Mouse (Mus musculus) midbrain, embryonic 11.5 days (tissue): ENCODE data around the gene Gramd1b. TPM values are rescaled to one million over a fixed set of nuclear protein-coding genes. Genes with fewer than 3 reads are reported as not detected.
A peak's percentile ranks its signal among the peaks of the same experiment; 100 is the strongest.

Experiments
- ATAC-seq: fragments of 200-750 bp; cut with Nextera tagmentation; 2 replicates; pipeline ENCODE4 v1.8.0; 2017; ENCODE audit warnings: moderate TSS enrichment, moderate library complexity; ENCODE audit not compliant: low FRiP score
- DNase-seq: peaks from one replicate; pipeline ENCODE4 v3.0.0; 2015; ENCODE audit warnings: low spot score; ENCODE audit errors: missing footprints
- H3K27ac ChIP-seq: fragments of 300-500 bp; sonication (generic); 2 replicates; pipeline ENCODE4 v1.5.1; 2014; ENCODE audit warnings: low read depth, low read length
- H3K27me3 ChIP-seq: fragments of 300-500 bp; sonication (generic); 2 replicates; pipeline ENCODE4 v1.6.1; 2014; ENCODE audit warnings: mild to moderate bottlenecking, low read length, moderate library complexity, mixed read lengths; ENCODE audit not compliant: control insufficient read depth, insufficient read depth
- H3K36me3 ChIP-seq: fragments of 300-500 bp; sonication (generic); 2 replicates; pipeline ENCODE4 v1.6.1; 2014; ENCODE audit warnings: mild to moderate bottlenecking, low read length, moderate library complexity, mixed read lengths; ENCODE audit not compliant: control insufficient read depth, insufficient read depth
- H3K4me1 ChIP-seq: fragments of 300-500 bp; sonication (generic); 2 replicates; pipeline ENCODE4 v1.6.1; 2014; ENCODE audit warnings: low read length; ENCODE audit not compliant: control insufficient read depth, insufficient read depth
- H3K4me2 ChIP-seq: fragments of 300-500 bp; sonication (generic); 2 replicates; pipeline ENCODE4 v1.6.1; 2014; ENCODE audit warnings: mild to moderate bottlenecking, moderate library complexity
- H3K4me3 ChIP-seq: fragments of 300-500 bp; sonication (generic); 2 replicates; pipeline ENCODE4 v1.5.1; 2014; ENCODE audit warnings: low read depth, low read length
- H3K9ac ChIP-seq: fragments of 300-500 bp; sonication (generic); 2 replicates; pipeline ENCODE4 v1.6.1; 2014; ENCODE audit warnings: low read length
- H3K9me3 ChIP-seq: fragments of 300-500 bp; sonication (generic); 2 replicates; pipeline ENCODE4 v1.6.1; 2016; ENCODE audit warnings: low read length; ENCODE audit not compliant: control insufficient read depth
- WGBS: fragments of 180-500 bp; shearing (Covaris S2); extraction: QIAGEN DNeasy Blood & Tissue Kit; methylation state at CpG from one replicate; pipeline ENCODE4 v1.1.7; 2014; 5-methylcytosine and 5-hydroxymethylcytosine counted together
- polyA plus RNA-seq: library from polyadenylated mRNA; unstranded; fragments of >200 nt; fragmentation: Nextera tagmentation; extraction: Ambion mirVana; gene quantifications from 2 replicates; pipeline ENCODE4 v1.2.1, GENCODE M21; 2014

The Gramd1b gene
- polyA plus RNA-seq, 1 experiment from 2014 or later = 2.5 TPM

GRCm38 (mm10) chr9:40321668-40322003 lies 209.5 kb downstream of the Gramd1b start:
- DNase-seq (no peak), ATAC-seq (no peak)
- Histone ChIP-seq H3K27me3 (no peaks in the 10 kb centered on the region), H3K4me1 (no peaks in the 10 kb centered on the region), H3K9me3 (no peaks in the 10 kb centered on the region), H3K9ac (no peak overlapping the region), H3K4me3 (no peak overlapping the region), H3K27ac (no peak overlapping the region), H3K4me2 (no peak overlapping the region), H3K36me3 (no peaks in the 10 kb centered on the region)
- 90% methylated on average over 3 of the region's 3 CpGs for WGBS

GRCm38 (mm10) chr9:40320879-40321667 lies 210.1 kb downstream of the Gramd1b start:
- DNase-seq (no peak), ATAC-seq (peak; percentile 63)
- H3K4me2 ChIP-seq = no peak overlapping the region
- 58% methylated on average over 12 of the region's 12 CpGs for WGBS
- no peak overlapping the region for H3K9ac ChIP-seq
- H3K4me3 ChIP-seq = no peak overlapping the region
- H3K9me3 ChIP-seq = no peaks in the 10 kb centered on the region
- H3K27me3 ChIP-seq = no peaks in the 10 kb centered on the region
- no peaks in the 10 kb centered on the region for H3K36me3 ChIP-seq
- H3K27ac ChIP-seq = no peak overlapping the region
- no peaks in the 10 kb centered on the region for H3K4me1 ChIP-seq

- WGBS = 88% methylated on average over 8 of the region's 8 CpGs
Measured at GRCm38 (mm10) chr9:40320405-40320804, 210.8 kb downstream of the Gramd1b start.

GRCm38 (mm10) chr9:40318771-40319170 lies 212.4 kb downstream of the Gramd1b start:
- ATAC-seq = no peak
- H3K9me3 ChIP-seq = no peaks in the 10 kb centered on the region

More at GRCm38 (mm10) chr9:40320405-40320804, 210.8 kb downstream of the Gramd1b start:
- Histone ChIP-seq H3K4me3 (no peak overlapping the region), H3K4me1 (no peaks in the 10 kb centered on the region), H3K4me2 (no peak overlapping the region), H3K9me3 (no peaks in the 10 kb centered on the region), H3K9ac (no peak overlapping the region), H3K27ac (no peak overlapping the region), H3K27me3 (no peaks in the 10 kb centered on the region), H3K36me3 (no peaks in the 10 kb centered on the region)
- ATAC-seq (no peak), DNase-seq (no peak)

GRCm38 (mm10) chr9:40317735-40318134 lies 213.4 kb downstream of the Gramd1b start:
- H3K36me3 ChIP-seq = no peaks in the 10 kb centered on the region
- H3K9ac ChIP-seq = no peak overlapping the region
- no peaks in the 10 kb centered on the region for H3K9me3 ChIP-seq
- DNase-seq (peak; percentile 17), ATAC-seq (no peak)
- H3K4me2 ChIP-seq = no peak overlapping the region
- H3K27me3 ChIP-seq = no peaks in the 10 kb centered on the region
- H3K4me3 ChIP-seq = no peak overlapping the region
- WGBS = 84% methylated on average over 4 of the region's 4 CpGs
- no peaks in the 10 kb centered on the region for H3K4me1 ChIP-seq
- no peak overlapping the region for H3K27ac ChIP-seq

More at GRCm38 (mm10) chr9:40318771-40319170, 212.4 kb downstream of the Gramd1b start:
- H3K4me2 ChIP-seq = no peak overlapping the region
- H3K4me3 ChIP-seq = no peak overlapping the region
- no peak overlapping the region for H3K27ac ChIP-seq
- H3K9ac ChIP-seq = no peak overlapping the region
- H3K27me3 ChIP-seq = no peaks in the 10 kb centered on the region
- WGBS = 93% methylated on average over 5 of the region's 5 CpGs
- H3K4me1 ChIP-seq = no peaks in the 10 kb centered on the region
- H3K36me3 ChIP-seq = no peaks in the 10 kb centered on the region
- no peak for DNase-seq

GRCm38 (mm10) chr9:40316865-40317660 lies 214.1 kb downstream of the Gramd1b start:
- Histone ChIP-seq H3K9me3 (no peaks in the 10 kb centered on the region), H3K4me1 (no peaks in the 10 kb centered on the region), H3K36me3 (no peaks in the 10 kb centered on the region), H3K27me3 (no peaks in the 10 kb centered on the region), H3K27ac (no peak overlapping the region), H3K4me2 (no peak overlapping the region), H3K9ac (no peak overlapping the region), H3K4me3 (no peak overlapping the region)
- WGBS = 83% methylated on average over 9 of the region's 9 CpGs
- ATAC-seq (no peak), DNase-seq (no peak)

- DNase-seq (peak; percentile 53), ATAC-seq (peak; percentile 52)
- peaks cover 4% of the 10 kb centered on the region; the same call in 1 of the 2 replicates for H3K4me1 ChIP-seq
- no peak overlapping the region for H3K4me3 ChIP-seq
- no peak overlapping the region for H3K27ac ChIP-seq
- no peaks in the 10 kb centered on the region for H3K36me3 ChIP-seq
- no peaks in the 10 kb centered on the region for H3K9me3 ChIP-seq
- H3K27me3 ChIP-seq = no peaks in the 10 kb centered on the region
- no peak overlapping the region for H3K9ac ChIP-seq
- 56% methylated on average over 9 of the region's 9 CpGs for WGBS
- no peak overlapping the region for H3K4me2 ChIP-seq
Measured at GRCm38 (mm10) chr9:40311813-40312212, 219.4 kb downstream of the Gramd1b start.

GRCm38 (mm10) chr9:40309876-40310275 lies 221.3 kb downstream of the Gramd1b start:
- 95% methylated on average over 6 of the region's 6 CpGs for WGBS
- no peaks in the 10 kb centered on the region for H3K36me3 ChIP-seq
- H3K27me3 ChIP-seq = no peaks in the 10 kb centered on the region
- ATAC-seq (no peak), DNase-seq (peak; percentile 54)
- no peak overlapping the region for H3K27ac ChIP-seq
- H3K9ac ChIP-seq = no peak overlapping the region
- no peak overlapping the region for H3K4me2 ChIP-seq
- H3K4me1 ChIP-seq = peaks cover 4% of the 10 kb centered on the region; the same call in 1 of the 2 replicates
- no peak overlapping the region for H3K4me3 ChIP-seq
- no peaks in the 10 kb centered on the region for H3K9me3 ChIP-seq

- DNase-seq = no peak
- H3K9me3 ChIP-seq = no peaks in the 10 kb centered on the region
- peaks cover 4% of the 10 kb centered on the region; the same call in 1 of the 2 replicates for H3K4me1 ChIP-seq
- H3K27me3 ChIP-seq = no peaks in the 10 kb centered on the region
- no peak overlapping the region for H3K27ac ChIP-seq
- WGBS = 90% methylated on average over 3 of the region's 3 CpGs
- H3K36me3 ChIP-seq = no peaks in the 10 kb centered on the region
- H3K9ac ChIP-seq = no peak overlapping the region
- no peak for ATAC-seq
- no peak overlapping the region for H3K4me3 ChIP-seq
- H3K4me2 ChIP-seq = no peak overlapping the region
Measured at GRCm38 (mm10) chr9:40307311-40307710, 223.9 kb downstream of the Gramd1b start.
